Mouse (Mus musculus): ENCODE measurements around the gene Immt.
"Not testable (repeated sequence)": the region's sequence is repeated elsewhere in the genome, so short reads cannot be mapped to it uniquely, and the experiment has no call there.

Immt gene

DNA sequence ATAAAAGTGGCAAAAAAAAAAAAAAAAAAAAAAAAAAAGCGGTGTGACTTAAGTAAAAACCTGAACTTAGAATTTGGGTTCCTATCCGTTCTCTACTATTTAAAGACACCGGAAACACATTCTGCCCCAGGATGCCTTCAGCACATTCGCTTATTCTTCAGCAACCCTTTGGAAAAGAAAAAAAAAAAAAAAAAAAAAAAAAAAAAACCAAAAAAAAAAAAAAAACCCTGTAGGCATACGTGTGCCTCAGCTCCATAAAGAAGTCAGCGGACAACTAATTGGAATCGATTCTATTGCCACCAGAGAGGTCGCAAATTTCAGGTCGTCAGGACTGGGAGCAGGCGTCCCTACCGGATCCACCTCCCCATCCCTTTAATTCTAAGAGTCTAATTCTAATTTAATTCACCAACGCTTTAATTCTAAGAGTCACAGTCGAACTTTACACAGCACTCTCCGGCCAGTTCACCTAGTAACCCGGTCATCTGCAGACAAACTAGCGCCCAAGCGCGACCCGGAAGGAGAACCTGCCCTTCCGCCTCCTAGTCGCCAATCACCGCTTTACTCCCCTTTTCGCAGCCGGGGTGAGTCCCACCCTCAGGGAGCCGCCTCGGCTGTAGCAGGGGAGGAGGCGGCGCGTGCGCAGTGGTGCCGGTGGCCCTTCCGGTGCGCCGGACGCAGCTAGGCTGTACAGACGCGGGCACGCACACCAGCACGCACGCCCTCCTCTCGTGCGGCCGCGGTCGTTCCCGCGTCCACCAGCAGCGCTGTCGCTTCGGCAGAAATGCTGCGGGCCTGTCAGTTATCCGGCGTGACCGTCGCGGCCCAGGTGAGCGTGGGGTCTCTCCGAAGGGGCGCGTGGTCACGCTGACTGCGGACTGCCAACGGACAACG, at the start of gene Immt:
TSS of gene Immt (plus strand) at position 642 of the 891 bp plus-strand sequence.
- DNase-seq, result peak; percentile 97 to 99

DNA sequence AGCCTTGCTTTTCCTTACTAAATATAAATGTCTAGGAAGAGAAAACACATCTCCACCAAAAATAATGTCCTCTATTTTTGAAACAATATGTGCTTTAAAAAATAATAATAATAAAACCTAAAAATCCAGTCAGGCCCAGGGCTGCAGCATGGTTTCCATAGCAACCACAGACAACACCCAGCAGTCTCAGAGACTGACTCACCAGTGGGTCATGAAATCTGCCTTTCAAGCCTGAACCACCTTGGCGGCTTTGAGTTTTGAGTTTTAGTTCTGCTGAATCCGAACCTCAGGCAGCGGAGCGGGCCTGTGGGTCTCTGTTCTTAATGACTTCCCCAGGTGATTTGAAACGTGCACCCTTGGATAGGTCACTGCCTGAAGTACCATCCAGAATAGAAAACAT, 48.0 kb upstream of the Immt start:
- DNase-seq, result no peak

DNA sequence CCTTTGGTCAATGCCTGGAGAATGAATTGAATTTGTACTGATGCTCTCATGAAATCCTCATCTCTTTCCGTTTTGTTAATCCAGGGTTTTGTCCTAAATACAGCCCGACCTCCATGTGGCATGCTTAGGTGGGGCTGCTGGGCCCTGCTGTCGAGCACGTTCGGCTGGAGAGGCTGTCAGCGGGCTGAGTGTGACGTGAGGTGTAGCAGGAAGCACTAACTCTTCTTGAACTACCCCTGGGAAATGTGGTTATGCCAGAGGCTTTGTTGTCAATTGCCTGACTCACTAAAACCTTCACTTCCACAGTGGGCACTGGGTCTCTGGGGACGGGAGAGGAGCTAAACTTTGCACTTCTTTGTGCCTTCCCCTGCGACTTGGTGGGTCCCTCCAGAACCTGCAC, 42.8 kb upstream of the Immt start:
- DNase-seq, result no peak

DNA sequence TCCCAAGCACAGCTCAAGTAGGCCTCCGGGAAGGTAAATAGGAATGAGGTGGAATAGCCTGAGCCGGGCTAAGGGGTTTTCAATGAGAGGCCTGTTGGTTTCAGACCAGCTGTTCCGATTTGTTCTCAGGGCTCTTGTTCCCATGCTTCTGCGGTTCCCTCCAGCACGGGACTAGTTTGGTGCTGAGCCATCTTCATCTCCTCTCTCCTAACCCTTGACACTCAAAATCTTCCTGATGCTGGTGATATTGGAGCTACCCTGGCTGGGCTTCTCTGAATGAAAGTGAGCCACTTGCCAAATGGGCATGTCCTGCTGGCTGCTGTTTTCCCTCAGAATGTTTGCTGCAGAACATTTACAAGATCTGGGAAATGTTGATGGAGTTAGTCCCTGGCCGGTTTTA, 39.4 kb upstream of the Immt start:
- no peak for DNase-seq

DNA sequence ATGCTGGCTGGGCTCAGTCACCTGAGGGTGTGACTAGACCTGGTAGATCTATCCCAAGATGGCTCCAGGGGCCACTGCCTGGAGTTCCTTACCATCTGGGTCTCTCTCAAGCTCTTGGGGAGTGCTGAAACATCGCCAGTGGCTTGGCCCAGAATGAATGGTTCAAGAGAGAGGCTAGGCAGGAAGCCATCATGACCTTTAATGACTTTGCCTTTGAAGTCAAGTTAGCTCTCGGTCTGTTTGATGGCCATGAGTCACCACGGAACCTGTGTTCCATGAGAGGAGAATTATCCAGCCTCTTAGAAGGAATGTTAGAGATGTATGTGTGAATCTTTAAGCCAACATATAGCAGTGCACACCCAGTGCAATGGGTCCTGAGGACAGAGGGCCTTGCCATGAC, 31.7 kb upstream of the Immt start:
- no peak for DNase-seq

DNA sequence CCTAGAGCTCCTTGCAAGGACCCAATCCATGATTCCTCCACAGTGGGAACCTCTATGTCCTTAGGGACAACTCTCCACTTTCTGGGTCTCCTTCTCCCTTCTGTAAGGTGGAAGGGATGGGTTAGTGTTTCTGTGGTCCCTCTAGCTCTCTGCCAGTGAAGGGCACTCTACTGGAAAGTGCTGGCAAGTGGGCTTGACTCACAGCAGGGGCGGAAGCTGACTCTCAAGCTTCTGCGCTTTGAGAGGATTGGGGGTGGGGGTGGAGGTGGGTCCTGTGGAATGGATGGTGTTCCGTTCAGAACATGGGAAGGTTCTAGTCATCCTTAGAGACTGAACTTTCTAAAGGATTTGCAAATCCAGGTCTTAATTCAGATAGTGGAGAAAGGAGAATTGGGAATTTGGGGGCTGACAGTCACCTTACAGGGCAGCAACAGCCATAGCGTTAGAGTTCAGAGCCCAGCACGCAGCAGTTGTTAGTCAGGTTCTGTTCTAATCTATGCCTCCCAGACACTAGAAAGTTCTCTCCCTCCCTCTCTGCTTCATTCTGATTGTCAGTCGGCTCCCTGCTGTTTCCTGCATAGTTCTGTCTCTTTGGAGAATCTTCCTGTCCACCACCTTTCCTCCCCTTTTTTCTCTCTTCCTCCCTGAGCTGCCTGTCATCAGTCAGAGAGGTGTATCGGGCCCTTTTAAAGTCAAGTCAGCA, 30.0 kb upstream of the Immt start:
- DNase-seq, result no peak

DNA sequence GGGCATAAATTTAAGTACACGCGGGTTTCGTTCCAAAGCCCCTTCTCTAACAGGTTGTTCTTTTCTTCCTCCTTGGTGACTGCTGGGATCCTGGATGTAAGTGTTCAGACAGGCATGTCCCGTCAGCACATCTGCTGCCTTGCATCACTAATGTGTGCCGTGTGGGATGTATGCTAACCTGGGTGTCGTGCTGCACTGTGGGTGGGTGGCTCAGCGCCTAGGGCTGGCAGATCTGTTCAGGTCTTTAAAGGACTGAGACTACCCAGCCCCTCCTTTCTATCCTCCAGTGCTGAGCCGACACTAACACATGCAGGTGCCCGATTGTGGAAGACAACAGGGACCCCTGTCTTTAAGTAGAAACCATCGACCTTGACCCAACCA, 29.4 kb upstream of the Immt start:
- peak in 1 of 2 experiments; percentile 41 for DNase-seq

DNA sequence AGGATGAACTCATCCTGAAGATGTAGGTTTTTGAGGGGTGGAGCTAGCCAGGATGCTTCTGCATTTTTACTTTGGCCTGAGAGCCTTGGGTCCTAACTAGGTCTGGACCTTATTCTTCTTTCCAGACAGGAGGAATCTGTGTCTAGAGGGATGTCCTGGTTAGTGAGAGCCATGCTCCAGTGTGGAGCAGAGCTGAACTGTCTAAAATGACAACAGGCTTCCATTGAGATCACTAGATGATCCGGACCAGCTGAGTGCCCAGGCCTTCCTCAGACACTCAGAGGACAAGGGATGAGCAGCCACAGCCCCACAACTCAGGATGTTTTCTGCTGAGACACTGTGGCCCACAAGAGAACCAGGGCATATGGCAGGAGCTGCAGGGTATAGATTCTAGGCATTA, 27.5 kb upstream of the Immt start:
- DNase-seq, result peak in 1 of 2 experiments; percentile 32

DNA sequence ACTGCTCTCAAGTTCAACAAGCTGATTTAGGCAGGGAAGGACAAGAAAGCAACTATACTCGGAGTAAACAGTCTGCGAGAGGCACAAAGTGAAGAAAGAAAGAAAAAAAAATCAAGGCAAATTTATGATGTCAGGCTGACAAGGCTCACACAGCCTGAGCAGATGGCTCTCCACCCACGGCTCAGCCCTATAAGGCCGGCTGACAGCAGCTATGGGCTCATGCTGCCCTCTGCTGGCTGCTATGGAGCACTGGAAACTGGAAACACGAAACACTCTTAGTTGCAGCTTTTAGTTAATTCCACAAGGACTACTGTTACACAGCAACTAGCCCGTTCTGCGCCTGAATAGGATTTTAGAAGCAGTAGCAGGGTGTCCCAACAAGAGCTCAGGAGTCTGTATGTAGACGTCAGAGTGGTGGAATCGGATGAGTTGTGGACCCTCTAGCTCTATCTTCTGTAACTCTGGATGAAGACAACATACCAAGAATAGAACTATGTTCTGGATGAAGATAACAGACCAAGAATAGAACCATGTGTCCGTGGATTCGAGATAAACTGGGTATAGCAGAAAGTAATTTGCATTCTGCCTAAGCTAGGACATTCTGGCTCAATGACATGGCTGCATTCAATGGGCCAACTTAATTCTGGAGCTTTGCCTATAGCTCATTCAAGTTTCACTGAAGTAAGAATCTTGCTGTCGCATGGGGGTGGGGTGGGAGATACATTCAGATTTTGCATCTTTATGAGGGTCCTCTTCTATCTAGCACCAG, 26.9 kb upstream of the Immt start:
- peak; percentile 79 to 85 for DNase-seq

DNA sequence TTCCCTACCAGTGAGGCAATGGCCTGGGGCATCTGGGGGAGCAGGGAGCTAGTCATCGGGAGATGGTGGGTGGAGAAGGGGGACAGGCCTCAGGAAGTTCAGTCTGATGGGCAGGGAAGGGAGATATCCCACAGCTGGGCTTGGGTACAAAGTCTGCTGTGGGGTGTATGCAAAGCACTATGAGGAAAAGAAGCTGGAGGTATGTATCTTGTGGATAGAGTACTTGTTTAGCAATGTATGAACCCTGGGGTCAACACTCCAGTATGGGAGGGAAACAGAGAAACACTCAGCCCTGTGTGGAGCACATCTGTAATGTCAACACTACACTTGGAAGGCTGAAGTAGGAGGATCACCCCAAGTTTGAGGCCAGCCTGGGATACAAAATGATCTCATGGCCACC, 24.4 kb upstream of the Immt start:
- DNase-seq, result no peak

DNA sequence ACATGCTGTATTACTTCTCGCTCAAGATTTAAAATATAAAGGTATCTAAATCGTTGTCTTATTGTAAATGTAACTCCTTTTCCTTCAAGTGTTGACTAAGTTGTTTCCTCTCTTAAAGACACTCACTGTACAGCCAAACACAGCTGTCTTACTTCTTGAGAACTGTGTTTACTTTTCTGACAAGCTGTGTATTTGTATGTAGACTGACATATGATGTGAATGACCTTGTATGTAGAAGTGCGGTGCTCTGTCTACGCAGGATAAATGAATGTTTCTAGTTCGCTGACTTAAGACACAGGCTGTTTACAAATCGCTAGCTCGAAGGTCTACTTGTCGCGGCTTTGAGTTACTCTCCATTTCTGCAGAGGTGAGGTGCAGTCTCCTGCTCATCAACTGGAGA, 21.2 kb upstream of the Immt start:
- DNase-seq, result no peak

DNA sequence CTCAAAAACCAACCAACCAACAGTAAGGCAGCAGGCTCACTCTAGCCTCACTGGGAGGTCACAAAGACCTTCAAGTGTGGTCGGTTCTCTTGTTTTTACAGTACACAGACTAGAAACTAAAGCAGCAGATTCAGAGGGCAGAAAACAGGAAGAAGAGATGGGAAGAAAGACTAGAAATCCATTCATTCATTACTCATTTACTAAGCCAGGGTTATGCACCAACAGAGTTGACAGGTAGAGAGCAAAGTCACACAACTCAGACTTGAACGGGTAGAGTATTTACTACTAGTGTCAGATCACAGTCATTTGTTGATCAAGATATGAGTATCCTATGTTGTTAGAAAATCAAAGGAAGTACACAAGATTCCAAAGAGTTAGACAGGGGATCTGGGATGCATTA, 18.3 kb upstream of the Immt start:
- DNase-seq, result no peak

DNA sequence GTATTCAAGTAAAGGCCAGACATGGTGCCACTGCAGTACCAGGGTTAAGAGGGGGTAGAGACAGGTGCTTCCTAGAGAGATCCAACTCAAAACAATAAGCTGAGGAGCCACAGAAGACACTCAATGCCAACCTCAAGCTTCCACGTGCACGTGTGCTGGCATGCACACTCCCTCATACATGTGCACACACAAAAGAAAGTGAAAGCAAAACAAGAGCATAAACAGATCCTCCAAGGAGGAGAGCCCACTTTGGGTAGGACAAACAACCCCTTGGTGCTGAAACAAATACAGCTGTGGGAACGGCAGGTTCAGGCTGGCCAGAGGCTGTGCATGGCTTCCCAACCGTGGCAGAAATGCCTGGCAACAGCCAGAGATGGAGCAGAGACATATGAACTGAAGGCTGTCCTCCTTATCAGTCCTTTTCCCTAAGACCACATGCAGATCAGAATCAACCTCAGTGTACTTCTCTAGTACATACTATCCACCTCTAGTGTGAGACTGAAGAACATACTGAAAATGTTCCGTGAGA, 11.3 kb upstream of the Immt start:
- DNase-seq, result no peak

DNA sequence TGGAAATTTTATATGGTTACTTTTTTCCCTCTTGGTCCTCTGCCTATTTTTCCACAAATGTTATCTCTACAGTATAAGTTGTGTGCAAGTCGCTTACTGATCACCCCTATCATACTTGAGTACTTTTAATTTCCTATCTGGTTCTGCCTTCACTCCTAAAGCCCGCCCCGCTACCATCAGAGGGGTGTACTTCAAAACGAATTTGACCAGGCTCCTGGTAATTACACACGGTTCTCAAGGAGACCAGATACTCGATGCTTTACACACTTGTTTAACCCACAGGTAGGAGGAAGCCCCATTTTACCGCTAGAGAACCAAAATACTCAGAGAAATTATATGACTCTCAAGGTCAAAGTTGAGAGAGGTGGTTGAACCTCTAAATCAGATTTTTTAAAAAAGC, 8.0 kb upstream of the Immt start:
- DNase-seq, result no peak

DNA sequence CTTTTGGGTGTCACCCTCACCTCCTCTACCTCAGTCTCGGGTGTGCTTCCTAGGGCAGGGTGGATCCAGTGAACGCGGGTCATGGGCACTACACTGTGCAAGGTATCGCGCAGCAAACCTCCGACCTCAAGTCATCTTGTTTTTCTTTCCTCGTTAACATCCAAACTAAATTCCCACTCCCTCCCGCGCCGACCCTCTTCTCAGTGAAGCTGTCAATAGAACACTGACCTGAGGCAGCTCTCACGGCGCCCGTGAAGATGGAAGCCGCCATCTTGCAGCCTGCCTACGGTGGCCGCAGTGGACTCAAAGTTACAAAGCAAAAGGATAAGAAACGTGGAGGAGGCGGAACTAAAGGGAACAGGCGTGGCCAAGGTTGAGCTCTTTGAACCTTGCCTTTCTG, 7.6 kb upstream of the Immt start:
- DNase-seq, result peak; percentile 93 to 95

DNA sequence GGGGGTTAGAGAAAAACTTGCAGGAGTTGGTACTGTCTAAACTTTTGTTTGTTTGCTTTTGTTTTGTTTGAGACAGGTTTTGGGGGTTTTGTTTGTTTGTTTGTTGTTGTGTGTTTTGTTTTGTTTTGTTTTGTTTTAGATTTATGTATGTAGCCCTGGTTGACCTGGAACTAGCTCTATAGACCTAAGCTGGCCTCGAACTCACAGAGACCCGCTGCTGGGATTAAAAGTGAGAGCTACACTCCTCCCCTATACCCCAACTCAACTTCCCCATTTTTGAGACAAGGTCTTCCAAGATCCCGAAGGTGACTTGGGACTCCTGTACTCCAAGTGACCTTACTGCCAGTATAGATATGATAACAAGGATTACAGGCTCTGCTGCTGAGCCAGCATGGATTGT, 7.2 kb upstream of the Immt start:
- DNase-seq, result no peak

DNA sequence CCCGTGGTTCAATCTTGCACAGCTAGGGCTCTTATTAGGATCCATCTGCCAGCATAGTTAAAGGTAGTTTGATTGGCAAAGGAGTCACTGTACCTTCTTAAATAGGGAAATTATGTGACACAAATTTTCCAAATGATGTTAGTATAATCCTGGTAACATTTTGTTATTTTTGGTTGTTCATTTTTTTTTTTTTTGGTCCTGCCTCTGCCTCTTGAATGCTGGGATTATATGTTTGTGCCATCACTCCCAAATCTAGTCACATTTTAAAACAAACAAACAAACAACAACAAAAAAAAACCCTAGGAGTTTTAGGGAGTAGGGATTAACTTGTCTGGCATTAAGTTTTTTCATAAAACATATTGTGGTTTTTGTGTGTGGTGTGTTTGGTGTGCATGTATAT, 4.3 kb upstream of the Immt start, which contains the start of gene Mrpl35:
TSS of gene Mrpl35 (minus strand) at position 101 of the 400 bp plus-strand sequence.
- no peak for DNase-seq

DNA sequence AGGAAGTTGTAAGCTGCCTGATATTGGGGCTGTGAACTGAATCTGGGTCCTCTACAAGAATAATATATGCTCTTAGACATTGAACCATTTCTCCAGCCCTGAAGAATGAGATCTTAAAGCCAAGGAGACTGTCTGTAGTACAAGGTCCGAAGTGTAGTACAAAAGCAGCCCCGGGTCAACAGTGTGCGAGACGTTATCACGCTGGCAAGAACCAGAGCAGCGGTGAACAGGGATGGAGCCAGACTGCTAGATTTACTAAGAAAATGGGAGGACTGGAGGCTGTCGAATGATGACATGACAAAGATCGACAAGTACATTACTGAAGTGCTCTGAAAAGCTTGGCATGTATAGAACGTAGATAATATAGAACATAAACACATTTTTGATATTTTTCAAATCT, 1.4 kb upstream of the Immt start:
- no peak for DNase-seq

DNA sequence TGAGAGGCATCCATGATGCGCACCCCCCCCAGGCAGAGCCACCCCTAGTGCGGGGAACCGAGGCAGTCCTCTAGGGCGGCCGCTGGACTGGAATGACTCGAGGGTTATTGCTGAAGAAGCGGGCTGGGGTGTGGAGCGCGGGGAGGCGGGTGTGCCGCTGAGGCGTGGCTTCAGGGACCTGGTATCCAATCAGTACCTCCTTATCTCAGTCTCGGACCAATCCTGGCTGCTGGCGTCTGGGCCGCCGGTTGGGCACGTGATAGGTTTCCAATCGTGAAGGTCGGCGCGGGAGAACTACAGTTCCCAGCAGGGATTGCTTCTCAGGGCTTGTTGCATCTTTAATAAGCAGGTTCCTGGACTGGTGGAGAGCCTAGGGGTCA, 440 bp downstream of the Immt start:
- peak; percentile 93 to 95 for DNase-seq

DNA sequence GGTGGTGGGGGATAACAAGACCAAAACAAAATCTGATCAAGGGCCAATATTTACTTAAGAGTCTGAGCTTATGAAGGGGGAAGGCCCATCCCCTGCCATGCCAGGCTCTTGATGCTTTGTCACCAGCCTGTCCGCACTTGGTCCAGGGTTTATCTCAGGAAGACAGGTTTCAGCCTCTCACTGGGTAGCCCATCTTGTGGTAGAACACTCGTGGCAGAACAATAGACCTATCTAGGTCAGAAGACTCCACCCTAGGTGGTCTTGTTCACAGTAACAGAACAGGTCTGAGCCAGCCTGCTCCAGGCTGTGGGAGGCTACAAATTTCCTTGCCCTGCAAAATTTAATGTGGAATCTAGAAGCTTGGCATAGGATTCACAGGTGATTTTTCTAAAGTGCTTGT, 5.7 kb downstream of the Immt start:
- peak; percentile 14 to 16 for DNase-seq

DNA sequence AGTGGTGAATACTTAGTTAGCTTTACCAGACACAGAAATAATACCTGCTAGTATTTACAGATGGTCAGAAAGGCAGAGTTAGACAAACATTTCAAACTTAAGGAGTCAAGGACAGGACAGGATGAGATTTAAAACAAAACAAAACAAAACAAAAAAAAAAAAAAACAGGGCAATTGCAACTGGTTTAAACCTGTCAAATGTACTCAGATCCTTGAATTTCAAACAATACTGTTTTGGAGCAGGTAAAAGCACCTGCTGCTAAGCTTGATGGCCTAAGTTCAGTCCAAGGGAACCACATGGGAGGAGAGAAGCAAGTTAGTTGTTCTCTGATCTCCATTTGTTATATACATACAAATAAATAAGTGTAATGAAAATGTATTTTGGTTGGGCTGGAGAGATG, 8.7 kb downstream of the Immt start:
- no peak for DNase-seq

DNA sequence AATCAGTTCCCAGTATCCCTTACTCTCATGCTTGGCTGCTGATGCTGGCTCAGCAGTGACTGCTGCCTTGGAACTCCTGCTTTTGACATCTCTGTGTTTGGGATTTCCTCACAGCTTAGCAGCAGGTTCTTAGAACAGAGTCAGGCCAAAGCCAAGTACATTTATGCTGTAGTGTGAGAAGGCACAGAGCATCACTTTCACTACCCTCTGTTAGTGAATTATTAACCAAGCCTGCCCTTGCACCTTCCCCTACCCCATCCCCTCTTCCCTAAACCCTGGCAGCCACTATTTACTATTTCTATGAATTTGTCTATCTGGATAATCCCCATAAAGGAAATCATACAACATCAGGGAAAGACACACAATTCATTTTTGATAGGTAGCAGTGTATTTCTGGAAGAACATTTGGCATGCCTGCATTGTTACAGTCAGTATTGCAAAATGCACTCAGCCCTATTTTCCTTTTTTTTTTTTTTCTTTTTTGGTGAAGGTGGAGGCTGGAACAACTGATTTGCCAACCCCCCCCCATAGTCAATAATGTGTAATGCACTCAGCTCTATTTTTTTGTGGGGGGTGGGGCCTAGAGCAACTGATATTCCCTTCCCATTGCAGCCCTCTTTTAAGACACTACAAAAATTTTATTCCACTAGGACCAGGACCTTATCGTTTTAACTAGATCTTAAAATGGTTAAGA, 9.6 kb downstream of the Immt start:
- DNase-seq, result peak in 1 of 2 experiments; percentile 13

DNA sequence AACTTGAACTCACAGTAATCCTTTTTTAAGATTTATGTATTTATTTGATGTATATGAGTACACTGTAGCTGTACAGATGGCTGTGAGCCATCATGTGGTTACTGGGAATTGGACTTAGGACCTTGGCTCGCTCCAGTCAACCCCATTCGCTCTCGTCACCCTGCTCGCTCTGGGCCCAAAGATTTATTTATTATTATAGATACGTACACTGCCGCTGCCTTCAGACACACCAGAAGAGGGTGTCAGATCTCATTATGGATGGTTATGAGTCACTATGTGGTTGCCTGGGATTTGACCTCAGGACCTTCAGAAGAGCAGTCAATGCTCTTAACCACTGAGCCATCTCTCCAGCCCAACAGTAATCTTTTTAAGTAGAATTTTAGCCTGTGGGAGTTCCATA, 15.8 kb downstream of the Immt start:
- not testable (repeated sequence) for DNase-seq

All from cerebellum, postnatal 25 days (tissue).